Mouse (Mus musculus) thymus, postnatal 4 days (tissue): ENCODE data around the gene Usp47.

Experiments used
- DNase-seq: peaks from one replicate; pipeline ENCODE4 v3.0.0; 2021

Usp47 gene

DNA sequence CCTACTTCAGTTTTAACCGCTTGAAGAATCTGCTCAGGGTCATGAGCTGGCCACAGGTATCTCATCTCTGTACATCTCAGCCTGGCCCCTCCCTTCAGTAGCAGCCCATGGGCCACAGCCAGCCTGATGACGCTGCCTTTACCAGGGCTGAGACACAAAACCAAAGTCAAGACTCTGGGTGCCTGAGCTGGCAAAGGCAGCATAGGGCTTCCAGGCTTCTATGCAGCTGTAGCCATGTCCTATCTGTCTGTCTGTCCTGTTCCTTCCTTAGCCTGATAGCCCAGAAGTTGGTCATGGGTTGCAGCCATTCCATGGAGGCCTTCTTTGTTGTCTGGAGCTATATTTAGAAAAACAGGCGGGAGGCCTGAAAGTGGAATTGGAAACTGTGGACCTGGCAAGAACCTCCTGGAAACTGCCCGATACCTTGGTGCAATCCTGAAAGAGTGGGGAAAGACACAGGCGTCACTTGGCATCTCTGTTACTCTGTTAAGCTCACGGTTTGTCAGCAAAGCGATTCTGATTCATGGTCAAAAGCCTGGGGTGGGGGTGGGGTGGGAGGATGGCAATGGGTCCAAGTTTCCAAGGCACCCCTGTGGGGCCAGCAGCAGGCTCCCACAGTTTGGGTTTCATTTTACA is 102.4 kb downstream of the Usp47 start:
- DNase-seq, result no peak

GRCm38 (mm10) chr7:112127085-112127637 is 103.9 kb downstream of the Usp47 start:
- DNase-seq, result no peak

GRCm38 (mm10) chr7:112127954-112128353 is 104.7 kb downstream of the Usp47 start:
- no peak for DNase-seq

- DNase-seq, result no peak
Observed at GRCm38 (mm10) chr7:112128810-112129209, 105.5 kb downstream of the Usp47 start.

GRCm38 (mm10) chr7:112129851-112130250 is 106.5 kb downstream of the Usp47 start:
- no peak for DNase-seq

- no peak for DNase-seq
Observed at GRCm38 (mm10) chr7:112130660-112131059, 107.4 kb downstream of the Usp47 start.

DNA sequence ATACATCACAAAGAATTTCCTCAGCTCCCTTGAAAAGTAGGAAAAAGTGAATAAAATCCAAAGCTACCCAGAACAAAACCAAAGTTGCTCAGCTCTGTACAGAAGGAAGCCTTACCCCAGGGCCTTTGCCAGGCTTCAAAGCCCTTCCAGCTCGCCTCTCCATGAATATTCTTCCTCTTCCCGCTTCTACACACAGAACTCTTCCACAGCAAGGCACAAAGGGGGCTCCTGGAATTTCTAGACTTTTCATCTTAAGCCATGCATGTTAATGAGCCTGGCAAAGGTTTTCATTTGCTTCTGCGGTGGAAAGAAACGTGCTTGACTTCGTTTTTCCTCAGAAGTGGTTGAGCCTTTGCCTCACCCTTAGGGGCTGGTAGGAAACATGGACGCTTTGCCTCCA is 108.7 kb downstream of the Usp47 start:
- no peak for DNase-seq

- no peak for DNase-seq
Observed at GRCm38 (mm10) chr7:112133277-112133676, 110.0 kb downstream of the Usp47 start.

DNA sequence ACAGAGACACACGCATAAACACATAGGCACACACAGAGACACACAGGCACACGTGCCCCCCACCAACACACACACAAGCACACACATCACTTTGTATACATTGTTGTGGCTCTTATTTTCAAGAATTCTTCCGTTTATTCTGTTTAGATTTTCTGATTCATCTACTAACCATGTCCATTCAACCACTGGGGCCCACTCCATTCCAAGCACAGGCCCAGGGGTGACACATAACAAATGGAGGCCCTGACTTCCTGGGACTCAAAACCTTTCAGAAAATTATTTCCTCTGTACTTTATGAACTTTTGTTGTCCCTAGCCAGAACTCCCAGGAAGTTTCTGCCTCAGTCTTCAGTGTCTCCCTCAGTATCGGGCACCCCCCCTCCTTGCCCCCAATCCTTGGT is 111.9 kb downstream of the Usp47 start:
- no peak for DNase-seq

DNA sequence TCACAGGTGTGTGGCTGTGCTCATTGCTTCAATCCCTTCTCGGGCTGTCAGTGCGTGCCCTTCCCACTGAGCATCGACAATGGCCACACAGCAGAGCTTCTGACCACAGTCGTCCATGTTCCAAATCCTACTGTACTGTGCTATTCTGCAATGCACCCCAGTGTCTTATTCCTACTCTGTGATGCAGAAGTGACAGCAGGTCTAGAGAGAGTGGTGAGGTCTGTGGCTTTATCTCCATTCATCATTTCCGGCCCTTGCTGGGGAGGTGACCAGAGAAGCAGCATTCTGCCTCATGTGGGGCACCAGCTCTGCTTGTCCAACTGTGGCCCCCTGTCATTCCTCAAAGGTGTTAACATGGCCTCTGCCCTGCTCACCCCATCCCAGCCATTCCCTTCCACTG is 113.2 kb downstream of the Usp47 start:
- DNase-seq, result no peak

DNA sequence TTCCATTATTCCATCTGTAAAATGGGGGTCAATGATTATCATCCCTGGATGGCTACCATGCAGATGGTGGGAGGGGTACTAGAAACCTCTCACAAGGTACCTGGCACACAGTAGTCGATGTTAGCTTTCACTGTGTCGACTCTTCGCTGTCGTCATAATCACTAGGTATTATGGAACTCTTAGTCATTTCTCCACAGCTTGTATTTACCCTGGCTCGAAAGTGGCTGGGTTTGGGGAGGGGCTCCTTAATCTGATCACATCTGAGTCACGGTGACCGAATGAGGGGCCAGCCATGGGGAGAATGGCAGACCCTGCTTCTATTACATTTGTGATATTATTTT is 114.8 kb downstream of the Usp47 start:
- DNase-seq, result no peak

- no peak for DNase-seq
Observed at GRCm38 (mm10) chr7:112138509-112139405, 115.5 kb downstream of the Usp47 start.

- no peak for DNase-seq
Observed at GRCm38 (mm10) chr7:112140725-112141124, 117.4 kb downstream of the Usp47 start.

GRCm38 (mm10) chr7:112142616-112143015 is 119.3 kb downstream of the Usp47 start:
- no peak for DNase-seq

DNA sequence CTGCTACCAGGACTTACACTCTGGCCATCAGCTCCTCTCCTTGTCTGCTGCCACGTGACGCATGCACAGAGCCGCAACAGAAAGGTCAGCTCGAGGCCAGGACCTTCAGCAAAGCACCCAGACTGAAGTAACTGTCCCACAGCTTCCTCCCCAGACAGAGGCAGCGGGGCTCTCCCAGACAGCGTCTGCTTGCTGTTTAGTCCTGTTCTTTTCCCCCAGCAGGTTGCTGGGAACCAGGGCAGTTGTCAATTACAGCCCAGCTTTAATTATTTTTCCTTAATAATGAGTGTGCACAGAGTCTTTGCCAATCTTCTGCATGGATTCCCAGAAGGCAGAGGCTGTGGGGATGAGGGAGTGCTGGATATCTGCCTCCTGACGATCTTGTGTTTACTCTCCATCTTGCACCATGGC is 119.8 kb downstream of the Usp47 start:
- DNase-seq, result no peak

- no peak for DNase-seq
Observed at GRCm38 (mm10) chr7:112143978-112144377, 120.7 kb downstream of the Usp47 start.

DNA sequence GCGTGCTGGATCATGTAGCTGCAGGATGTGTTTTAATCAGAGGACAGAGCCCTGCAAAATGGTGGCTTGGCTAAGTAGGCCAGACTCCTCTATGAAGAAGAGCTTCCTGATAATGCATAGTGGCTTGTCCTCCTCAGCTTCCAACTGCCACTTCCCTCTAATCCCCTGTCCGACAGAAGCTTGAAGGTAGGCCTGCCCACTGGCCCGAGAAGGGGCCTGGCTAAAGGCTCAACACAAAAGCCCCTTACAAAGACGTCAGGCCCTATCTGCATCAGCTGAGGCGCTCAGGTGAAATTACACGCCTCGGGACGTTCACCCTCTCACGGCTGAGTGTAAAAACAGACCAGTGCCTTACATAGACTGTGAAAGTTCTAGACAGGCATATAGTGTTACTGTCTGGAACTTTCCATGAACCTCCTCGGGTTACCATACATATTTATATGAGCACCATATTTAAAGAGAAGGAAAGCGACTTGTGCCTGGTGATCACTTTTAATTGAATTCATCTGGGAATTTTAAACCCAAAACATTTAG is 121.4 kb downstream of the Usp47 start:
- no peak for DNase-seq

- DNase-seq, result no peak
Observed at GRCm38 (mm10) chr7:112147979-112148378, 124.7 kb downstream of the Usp47 start.

DNA sequence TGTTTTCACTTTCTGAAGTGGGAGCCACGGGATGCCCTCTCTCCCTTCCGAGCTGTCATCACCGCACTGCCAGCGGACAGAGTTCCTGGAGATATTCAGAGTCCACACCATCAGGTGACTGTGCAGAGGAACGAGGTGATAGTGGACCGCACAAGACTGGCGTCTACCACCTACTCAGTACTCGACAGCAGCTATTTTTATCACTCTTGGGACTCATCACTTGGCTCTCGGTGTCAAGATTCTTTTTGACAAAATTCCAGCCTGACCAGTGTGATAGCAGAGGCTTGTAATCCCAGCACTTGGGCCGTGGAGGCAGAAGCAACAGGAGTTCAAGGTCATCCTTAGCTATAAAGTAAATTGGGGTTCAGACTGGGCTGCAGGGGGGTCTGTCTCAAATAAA is 125.8 kb downstream of the Usp47 start:
- no peak for DNase-seq

DNA sequence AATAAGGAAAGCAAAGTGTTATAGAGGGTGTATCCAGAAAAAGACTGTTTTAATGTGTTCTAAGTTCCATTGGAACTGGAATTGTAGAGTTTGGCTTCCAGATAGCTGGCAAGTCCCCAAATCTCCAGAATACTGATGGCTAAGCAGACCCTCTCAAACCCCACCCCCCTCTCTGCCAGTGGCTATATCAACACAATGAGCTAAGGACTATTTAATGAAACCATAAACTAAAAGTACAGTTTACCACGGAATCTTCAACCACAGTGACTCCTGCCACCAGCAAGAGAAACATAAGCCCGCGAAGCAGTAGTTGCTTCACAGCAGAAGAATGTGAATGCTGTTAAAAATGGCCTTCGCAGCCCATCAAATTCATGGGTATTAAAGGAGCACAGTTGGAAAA is 131.1 kb downstream of the Usp47 start:
- no peak for DNase-seq

DNA sequence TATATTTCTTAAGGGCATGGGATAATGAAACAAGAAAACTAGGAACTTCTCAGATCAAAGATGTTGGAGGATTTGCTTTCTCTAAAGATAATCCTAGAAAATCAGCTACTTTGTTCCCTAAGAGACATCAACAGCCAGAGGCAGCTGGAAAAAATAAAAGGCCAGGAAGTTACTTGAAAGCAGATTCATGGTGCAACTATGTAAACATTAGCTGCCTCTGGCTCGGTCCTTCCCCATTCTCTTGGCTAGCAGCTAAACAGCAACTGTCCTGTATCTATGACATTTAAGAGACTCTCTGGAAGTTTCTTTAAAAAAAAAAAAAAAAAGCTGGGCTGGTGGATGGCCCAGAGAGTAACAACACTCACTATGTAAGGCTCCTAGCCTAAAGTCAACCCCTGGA is 131.9 kb downstream of the Usp47 start:
- DNase-seq, result no peak

GRCm38 (mm10) chr7:112157584-112158315 is 134.4 kb downstream of the Usp47 start:
- no peak for DNase-seq

GRCm38 (mm10) chr7:112158316-112158741 is 135.0 kb downstream of the Usp47 start:
- no peak for DNase-seq
